Mouse (Mus musculus) spleen, adult 2 months (tissue): ENCODE measurements around the gene Naa50.

Experiments
- CTCF ChIP-seq: fragments of 200-500 bp; IDR thresholded peaks from 2 replicates; pipeline ENCODE4 v1.5.1; 2011; ENCODE audit warnings: mild to moderate bottlenecking, inconsistent platforms; ENCODE audit not compliant: insufficient read depth, insufficient read length, insufficient replicate concordance; ENCODE audit errors: extremely low read depth
- POLR2A ChIP-seq: fragments of 200-500 bp; IDR thresholded peaks from 2 replicates; pipeline ENCODE4 v1.6.1; 2011; ENCODE audit warnings: low read depth, low read length, inconsistent platforms

DNA sequence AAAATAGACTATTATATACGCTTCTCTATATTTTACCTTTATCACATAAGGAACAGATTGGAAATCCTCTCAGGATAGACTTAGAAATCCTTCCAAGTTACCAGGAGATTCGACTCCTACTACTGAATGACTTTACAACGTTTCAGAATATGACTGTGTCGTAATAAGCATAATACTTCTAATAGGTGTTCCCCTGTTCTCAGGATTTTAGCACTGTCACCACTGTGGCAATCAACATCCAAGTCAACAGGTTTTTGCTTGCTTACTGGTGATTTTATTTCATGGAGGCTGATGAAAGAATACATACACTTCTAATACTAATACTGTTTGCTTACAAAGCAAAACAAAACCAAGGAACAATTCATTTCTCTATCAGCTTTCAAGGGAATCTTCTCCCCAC, 7.3 kb upstream of the Naa50 start:
- TF ChIP-seq CTCF = no peak
- no peak for TF ChIP-seq POLR2A
